Mouse (Mus musculus): Measurements from ENCODE around the gene Spata31d1d.

Spata31d1d gene

DNA sequence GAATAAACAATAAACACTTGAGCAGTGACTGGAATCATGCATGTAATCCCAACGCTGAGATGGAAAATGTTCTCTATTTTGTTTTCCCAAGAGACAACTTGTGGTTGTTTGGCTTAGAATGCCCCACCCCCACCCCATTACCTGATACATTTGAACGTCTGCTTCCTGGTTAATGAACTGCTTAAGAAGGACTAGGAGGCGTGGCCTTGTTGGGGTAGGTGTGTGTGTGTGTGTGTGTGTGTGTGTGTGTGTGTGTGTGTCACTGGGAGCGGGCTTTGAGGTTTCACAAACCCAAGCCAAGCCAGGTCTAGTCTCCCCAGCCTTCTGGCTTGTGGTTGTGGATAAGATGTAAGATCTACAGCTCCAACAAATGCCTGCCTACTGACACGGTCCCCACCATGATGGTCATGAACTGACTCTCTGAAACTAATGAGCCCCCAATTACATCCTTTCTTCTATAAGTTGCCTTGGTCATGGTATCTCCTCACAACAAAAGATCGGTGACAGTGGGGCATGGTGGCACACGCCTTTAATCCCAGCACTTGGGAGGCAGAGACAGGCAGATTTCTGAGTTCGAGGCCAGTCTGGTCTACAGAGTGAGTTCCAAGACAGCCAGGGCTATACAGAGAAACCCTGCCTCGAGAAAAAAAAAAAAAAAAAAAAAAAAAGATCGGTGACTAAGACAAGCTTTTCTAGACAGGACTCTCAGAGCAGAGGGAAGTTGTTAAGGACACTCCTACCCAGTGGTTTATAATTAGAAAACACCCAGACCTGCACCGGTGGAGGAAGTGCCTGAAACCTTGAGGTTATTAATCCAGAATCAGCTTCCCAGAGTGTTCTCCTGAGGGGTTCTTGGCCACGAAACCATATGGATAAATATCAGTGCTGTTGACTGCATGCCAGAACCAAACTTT, 55.0 kb downstream of the Spata31d1d start:
- no peak for DNase-seq
